Mouse (Mus musculus): ENCODE data around the gene Arhgap23. TPM values are rescaled to one million over a fixed set of nuclear protein-coding genes. Genes with fewer than 3 reads are reported as not detected.

Arhgap23 gene
- polyA plus RNA-seq, 1 experiment from 2014 or later, result 5.4 TPM

- DNase-seq (ENCODE audit: low spot score), result no peak
- H3K9me3 ChIP-seq (replicated peaks; ENCODE audit: control insufficient read depth, low read length), result no peaks in the 10 kb centered on the region
- 87% methylated on average over 3 of the region's 3 CpGs for WGBS
- no peaks in the 10 kb centered on the region for H3K27me3 ChIP-seq (replicated peaks; ENCODE audit: control insufficient read depth, insufficient read depth, low read length)
- H3K4me1 ChIP-seq (ENCODE audit: control insufficient read depth, insufficient read depth, low read length), result no peaks in the 10 kb centered on the region
- ATAC-seq, result no peak
- no peak overlapping the region for H3K4me2 ChIP-seq (ENCODE audit: low read length)
- no peak overlapping the region for H3K4me3 ChIP-seq (ENCODE audit: low read depth, low read length)
- H3K9ac ChIP-seq (ENCODE audit: low read length), result no peak overlapping the region
- no peak overlapping the region for H3K27ac ChIP-seq (ENCODE audit: low read depth, low read length)
- H3K36me3 ChIP-seq (ENCODE audit: control insufficient read depth, insufficient read depth, low read length), result peaks cover 66% of the 10 kb centered on the region
Measured at GRCm38 (mm10) chr11:97461307-97461820, 46.0 kb downstream of the Arhgap23 start.

DNA sequence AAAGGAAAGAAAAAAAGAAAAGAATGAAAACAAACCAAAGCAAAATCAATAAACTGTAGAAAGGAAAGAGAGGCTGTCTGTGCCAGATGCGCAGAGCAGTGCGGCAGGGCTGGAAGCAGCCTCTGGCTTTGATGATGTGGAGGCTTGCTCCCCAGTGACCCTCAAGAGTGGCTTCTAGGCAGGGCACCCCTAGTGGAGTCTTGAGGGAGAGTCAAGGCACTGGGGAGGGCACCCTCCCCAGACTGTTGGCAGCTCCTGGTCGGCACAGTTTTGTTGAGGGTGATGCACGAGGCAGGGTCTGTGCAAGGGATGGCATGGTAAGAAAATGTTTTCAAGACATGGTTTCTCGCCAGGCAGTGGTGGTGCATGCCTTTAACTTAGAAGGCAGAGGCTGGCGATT, 47.2 kb downstream of the Arhgap23 start:
- Histone ChIP-seq H3K4me3 (ENCODE audit: low read depth, low read length) (no peak overlapping the region), H3K4me1 (ENCODE audit: control insufficient read depth, insufficient read depth, low read length) (no peaks in the 10 kb centered on the region), H3K9ac (ENCODE audit: low read length) (no peak overlapping the region), H3K4me2 (ENCODE audit: low read length) (no peak overlapping the region), H3K9me3 (replicated peaks; ENCODE audit: control insufficient read depth, low read length) (no peaks in the 10 kb centered on the region), H3K27me3 (replicated peaks; ENCODE audit: control insufficient read depth, insufficient read depth, low read length) (no peaks in the 10 kb centered on the region), H3K36me3 (ENCODE audit: control insufficient read depth, insufficient read depth, low read length) (peaks cover 66% of the 10 kb centered on the region), H3K27ac (ENCODE audit: low read depth, low read length) (no peak overlapping the region)
- whole genome bisulfite sequencing, result 89% methylated on average over 6 of the region's 6 CpGs
- ATAC-seq (no peak), DNase-seq (ENCODE audit: low spot score) (no peak)

DNA sequence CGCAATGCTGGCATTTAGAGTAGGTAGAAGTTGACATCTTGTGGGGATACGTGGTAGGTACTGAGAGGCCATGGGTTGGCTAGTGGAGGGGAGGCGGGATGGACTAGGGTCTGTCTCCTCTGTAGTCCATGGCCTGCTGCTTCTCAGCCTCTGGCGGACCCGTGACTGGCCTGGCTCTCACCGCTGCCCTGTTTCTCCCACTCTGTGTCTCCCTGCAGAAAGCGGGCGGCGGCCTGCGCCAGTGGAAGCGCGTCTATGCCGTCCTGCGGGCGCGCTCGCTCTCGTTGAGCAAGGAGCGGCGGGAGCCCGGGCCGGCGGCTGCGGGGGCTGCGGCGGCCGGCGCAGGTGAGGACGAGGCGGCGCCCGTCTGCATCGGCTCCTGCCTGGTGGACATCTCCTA, 47.8 kb downstream of the Arhgap23 start:
- DNase-seq (ENCODE audit: low spot score) (no peak), ATAC-seq (no peak)
- Histone ChIP-seq H3K4me3 (ENCODE audit: low read depth, low read length) (no peak overlapping the region), H3K36me3 (ENCODE audit: control insufficient read depth, insufficient read depth, low read length) (peaks cover 66% of the 10 kb centered on the region), H3K4me2 (ENCODE audit: low read length) (no peak overlapping the region), H3K9me3 (replicated peaks; ENCODE audit: control insufficient read depth, low read length) (no peaks in the 10 kb centered on the region), H3K27ac (ENCODE audit: low read depth, low read length) (no peak overlapping the region), H3K4me1 (ENCODE audit: control insufficient read depth, insufficient read depth, low read length) (no peaks in the 10 kb centered on the region), H3K9ac (ENCODE audit: low read length) (0 out of 2 replicates have a peak overlapping the region, but pooled peaks have one; percentile 8), H3K27me3 (replicated peaks; ENCODE audit: control insufficient read depth, insufficient read depth, low read length) (no peaks in the 10 kb centered on the region)
- 29% methylated on average over 33 of the region's 33 CpGs for WGBS

- Histone ChIP-seq H3K4me3 (ENCODE audit: low read depth, low read length) (no peak overlapping the region), H3K4me2 (ENCODE audit: low read length) (no peak overlapping the region), H3K9ac (ENCODE audit: low read length) (no peak overlapping the region), H3K27ac (ENCODE audit: low read depth, low read length) (no peak overlapping the region), H3K36me3 (ENCODE audit: control insufficient read depth, insufficient read depth, low read length) (peaks cover 63% of the 10 kb centered on the region), H3K4me1 (ENCODE audit: control insufficient read depth, insufficient read depth, low read length) (no peaks in the 10 kb centered on the region), H3K27me3 (replicated peaks; ENCODE audit: control insufficient read depth, insufficient read depth, low read length) (no peaks in the 10 kb centered on the region), H3K9me3 (replicated peaks; ENCODE audit: control insufficient read depth, low read length) (no peaks in the 10 kb centered on the region)
- WGBS, result 90% methylated on average over 4 of the region's 4 CpGs
- no peak for DNase-seq (ENCODE audit: low spot score)
- ATAC-seq, result no peak
Measured at GRCm38 (mm10) chr11:97463991-97464390, 48.7 kb downstream of the Arhgap23 start.

- DNase-seq (ENCODE audit: low spot score), result no peak
- H3K4me2 ChIP-seq (ENCODE audit: low read length), result no peak overlapping the region
- H3K36me3 ChIP-seq (ENCODE audit: control insufficient read depth, insufficient read depth, low read length), result peaks cover 61% of the 10 kb centered on the region
- H3K9ac ChIP-seq (ENCODE audit: low read length), result no peak overlapping the region
- H3K9me3 ChIP-seq (replicated peaks; ENCODE audit: control insufficient read depth, low read length), result no peaks in the 10 kb centered on the region
- H3K27ac ChIP-seq (ENCODE audit: low read depth, low read length), result no peak overlapping the region
- WGBS, result 79% methylated on average over 12 of the region's 12 CpGs
- no peak overlapping the region for H3K4me3 ChIP-seq (ENCODE audit: low read depth, low read length)
- H3K27me3 ChIP-seq (replicated peaks; ENCODE audit: control insufficient read depth, insufficient read depth, low read length), result no peaks in the 10 kb centered on the region
- no peaks in the 10 kb centered on the region for H3K4me1 ChIP-seq (ENCODE audit: control insufficient read depth, insufficient read depth, low read length)
- ATAC-seq, result no peak
Measured at GRCm38 (mm10) chr11:97465957-97466356, 50.6 kb downstream of the Arhgap23 start.

DNA sequence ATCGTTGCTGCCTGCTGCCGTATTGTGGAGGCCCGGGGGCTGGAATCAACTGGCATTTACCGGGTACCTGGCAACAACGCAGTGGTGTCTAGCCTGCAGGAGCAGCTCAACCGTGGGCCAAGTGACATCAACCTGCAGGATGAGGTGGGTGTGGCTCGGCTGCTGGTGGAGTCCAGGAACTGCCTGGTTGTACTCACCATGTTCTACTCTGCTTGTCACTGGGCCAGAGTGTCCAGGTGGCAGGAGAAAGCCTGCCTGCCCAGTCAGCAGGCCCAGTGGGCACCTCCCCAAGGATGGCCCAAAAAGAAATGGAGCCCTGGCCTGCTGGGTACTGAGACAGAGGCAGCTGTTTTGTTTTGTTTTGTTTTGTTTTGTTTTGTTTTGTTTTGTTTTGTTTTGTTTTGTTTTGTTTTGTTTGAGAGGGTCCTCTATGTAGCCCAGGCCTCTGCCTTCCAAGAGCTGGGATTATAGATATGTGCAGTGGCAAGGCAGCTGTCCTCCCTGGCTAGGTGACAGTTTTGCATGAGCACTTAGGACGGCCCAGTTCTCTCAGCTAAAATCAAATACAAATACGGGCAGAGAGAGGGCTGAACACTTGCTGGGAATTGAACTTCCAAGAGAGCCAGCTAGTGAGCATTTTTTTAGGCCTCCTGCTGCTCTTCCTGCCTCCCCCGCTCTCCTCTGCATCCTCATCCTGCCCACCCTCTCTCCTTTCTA, 51.3 kb downstream of the Arhgap23 start:
- DNase-seq (ENCODE audit: low spot score), result no peak
- H3K9me3 ChIP-seq (replicated peaks; ENCODE audit: control insufficient read depth, low read length), result no peaks in the 10 kb centered on the region

DNA sequence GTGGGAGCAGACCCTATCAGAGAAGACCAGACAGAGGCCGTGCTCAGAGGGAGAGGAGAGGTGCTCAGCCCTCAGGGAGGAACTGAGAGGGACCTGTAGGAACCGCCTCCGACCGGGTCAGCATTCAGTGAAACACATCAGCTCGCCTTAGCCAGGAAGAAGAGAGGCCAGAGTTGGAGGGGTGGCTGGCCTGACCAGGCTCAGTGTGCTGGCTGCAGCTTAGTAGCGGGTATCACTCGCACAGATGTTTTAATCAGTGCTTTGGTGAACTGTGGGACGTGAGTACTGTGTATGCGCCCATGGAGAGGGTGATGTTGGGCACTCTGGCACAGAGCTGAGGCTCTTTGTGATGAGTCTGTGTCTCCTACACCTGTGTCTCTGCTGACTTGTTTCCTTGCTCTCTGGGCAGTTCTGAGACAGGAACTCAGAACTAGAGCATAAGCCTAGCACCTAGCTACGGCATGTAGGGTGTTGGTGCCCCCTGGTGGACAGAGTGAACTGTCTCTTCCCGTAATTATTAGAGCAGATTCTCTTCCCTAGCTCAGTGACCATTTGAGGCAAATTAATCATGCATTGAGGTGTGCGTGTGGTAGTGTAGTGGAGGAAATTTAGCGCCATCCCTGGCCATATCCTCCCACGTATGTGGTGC, 53.4 kb downstream of the Arhgap23 start:
- WGBS, result 48% methylated on average over 14 of the region's 14 CpGs

More for the DNA sequence above, 51.3 kb downstream of the Arhgap23 start:
- Histone ChIP-seq H3K27ac (ENCODE audit: low read depth, low read length) (no peak overlapping the region), H3K4me3 (ENCODE audit: low read depth, low read length) (no peak overlapping the region), H3K36me3 (ENCODE audit: control insufficient read depth, insufficient read depth, low read length) (peaks cover 60% of the 10 kb centered on the region), H3K27me3 (replicated peaks; ENCODE audit: control insufficient read depth, insufficient read depth, low read length) (no peaks in the 10 kb centered on the region), H3K9ac (ENCODE audit: low read length) (no peak overlapping the region), H3K4me2 (ENCODE audit: low read length) (no peak overlapping the region), H3K4me1 (ENCODE audit: control insufficient read depth, insufficient read depth, low read length) (no peaks in the 10 kb centered on the region)
- WGBS, result 73% methylated on average over 10 of the region's 10 CpGs
- ATAC-seq, result no peak

DNA sequence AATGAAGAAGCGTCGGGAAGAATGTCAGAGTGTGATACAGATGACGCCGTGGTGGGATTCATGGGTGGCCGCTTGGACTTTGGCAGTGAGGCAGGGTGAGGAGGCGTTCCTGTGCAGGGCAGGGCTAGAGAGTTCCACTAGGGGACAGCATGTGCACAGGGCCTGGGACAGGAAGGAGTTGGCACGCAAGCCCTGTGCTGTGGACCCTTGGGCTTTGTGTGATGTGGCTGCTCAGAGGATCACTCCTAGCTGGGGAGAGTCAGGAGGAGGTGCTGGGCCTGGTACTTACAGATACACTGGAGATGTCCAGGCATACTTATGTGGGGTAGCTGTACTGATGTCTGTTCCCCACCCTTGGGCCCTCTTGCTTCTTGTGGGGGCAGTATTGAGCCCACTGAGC, 54.5 kb downstream of the Arhgap23 start:
- H3K4me3 ChIP-seq (ENCODE audit: low read depth, low read length), result no peak overlapping the region
- H3K36me3 ChIP-seq (ENCODE audit: control insufficient read depth, insufficient read depth, low read length), result peaks cover 46% of the 10 kb centered on the region
- H3K9me3 ChIP-seq (replicated peaks; ENCODE audit: control insufficient read depth, low read length), result no peaks in the 10 kb centered on the region
- no peaks in the 10 kb centered on the region for H3K27me3 ChIP-seq (replicated peaks; ENCODE audit: control insufficient read depth, insufficient read depth, low read length)
- DNase-seq (ENCODE audit: low spot score), result no peak
- no peak overlapping the region for H3K27ac ChIP-seq (ENCODE audit: low read depth, low read length)
- no peak overlapping the region for H3K9ac ChIP-seq (ENCODE audit: low read length)
- no peak for ATAC-seq
- 83% methylated on average over 7 of the region's 7 CpGs for WGBS
- no peak overlapping the region for H3K4me2 ChIP-seq (ENCODE audit: low read length)
- H3K4me1 ChIP-seq (ENCODE audit: control insufficient read depth, insufficient read depth, low read length), result no peaks in the 10 kb centered on the region

More for the DNA sequence above, 53.4 kb downstream of the Arhgap23 start:
- Histone ChIP-seq H3K9ac (ENCODE audit: low read length) (no peak overlapping the region), H3K27me3 (replicated peaks; ENCODE audit: control insufficient read depth, insufficient read depth, low read length) (no peaks in the 10 kb centered on the region), H3K4me2 (ENCODE audit: low read length) (no peak overlapping the region), H3K27ac (ENCODE audit: low read depth, low read length) (no peak overlapping the region), H3K36me3 (ENCODE audit: control insufficient read depth, insufficient read depth, low read length) (peaks cover 56% of the 10 kb centered on the region), H3K4me3 (ENCODE audit: low read depth, low read length) (no peak overlapping the region), H3K4me1 (ENCODE audit: control insufficient read depth, insufficient read depth, low read length) (no peaks in the 10 kb centered on the region), H3K9me3 (replicated peaks; ENCODE audit: control insufficient read depth, low read length) (no peaks in the 10 kb centered on the region)
- DNase-seq (ENCODE audit: low spot score) (peak; percentile 93), ATAC-seq (peak; percentile 76)

DNA sequence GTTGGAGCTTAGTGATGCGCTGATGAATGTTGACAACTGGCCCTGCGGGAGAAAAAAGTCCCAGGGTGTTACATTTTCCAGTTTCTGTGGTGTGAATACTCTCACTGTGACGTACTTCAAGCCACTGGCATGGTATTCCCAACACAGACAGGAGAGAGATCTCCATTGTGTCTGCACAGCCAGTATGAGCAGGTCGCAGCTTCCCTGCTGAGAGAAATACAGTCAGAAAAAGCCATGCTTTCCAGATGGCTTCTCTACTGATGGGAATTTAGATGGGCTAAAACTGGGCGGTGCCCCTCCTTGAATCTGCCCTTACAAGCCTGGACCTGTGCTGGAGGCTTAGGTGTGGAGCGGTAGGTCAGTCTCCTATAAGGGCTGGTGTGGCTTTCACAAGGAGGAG, 55.9 kb downstream of the Arhgap23 start:
- Histone ChIP-seq H3K9ac (ENCODE audit: low read length) (no peak overlapping the region), H3K27ac (ENCODE audit: low read depth, low read length) (no peak overlapping the region), H3K4me2 (ENCODE audit: low read length) (no peak overlapping the region), H3K36me3 (ENCODE audit: control insufficient read depth, insufficient read depth, low read length) (peaks cover 46% of the 10 kb centered on the region), H3K9me3 (replicated peaks; ENCODE audit: control insufficient read depth, low read length) (no peaks in the 10 kb centered on the region), H3K4me1 (ENCODE audit: control insufficient read depth, insufficient read depth, low read length) (no peaks in the 10 kb centered on the region), H3K27me3 (replicated peaks; ENCODE audit: control insufficient read depth, insufficient read depth, low read length) (no peaks in the 10 kb centered on the region), H3K4me3 (ENCODE audit: low read depth, low read length) (no peak overlapping the region)
- 83% methylated on average over 6 of the region's 6 CpGs for WGBS
- ATAC-seq (no peak), DNase-seq (ENCODE audit: low spot score) (no peak)
